Mouse (Mus musculus): ENCODE measurements at regions not wholly inside any gene's neighbourhood (a gene's known extent, or its start where the extent isn't known, plus 50 kb on each side); places are given as distances from the start of the nearest gene placed in this dataset.
"Not testable (repeated sequence)": the region's sequence is repeated elsewhere in the genome, so short reads cannot be mapped to it uniquely, and the experiment has no call there.

- no peak for DNase-seq (ENCODE audit: low spot score)
These were observed 570.8 kb upstream of the Smc2 start for GRCm38 (mm10) chr4:51868250-51868649.

- DNase-seq (ENCODE audit: low spot score): not testable (repeated sequence)
These were observed 570.3 kb upstream of the Smc2 start for GRCm38 (mm10) chr4:51868716-51869115.

DNA sequence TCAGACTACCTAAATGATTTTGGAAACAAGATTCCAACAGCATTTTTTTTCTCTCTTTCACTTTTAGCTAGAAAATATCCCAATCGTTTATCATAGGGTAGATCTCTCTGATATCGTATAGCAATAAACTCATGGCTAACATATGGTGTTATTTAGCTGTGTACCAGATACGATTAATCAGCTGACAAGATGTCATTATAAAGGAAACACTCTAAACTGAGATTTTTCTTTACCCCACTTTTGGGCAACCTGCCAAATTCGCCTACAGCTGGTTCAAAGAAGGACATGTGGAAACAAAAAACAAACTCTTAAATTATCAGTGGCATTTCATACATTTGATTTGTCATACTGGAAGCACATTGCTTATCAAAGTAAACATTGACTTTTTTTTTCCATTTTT lies 553.6 kb upstream of the Smc2 start:
- no peak for DNase-seq (ENCODE audit: low spot score)

DNA sequence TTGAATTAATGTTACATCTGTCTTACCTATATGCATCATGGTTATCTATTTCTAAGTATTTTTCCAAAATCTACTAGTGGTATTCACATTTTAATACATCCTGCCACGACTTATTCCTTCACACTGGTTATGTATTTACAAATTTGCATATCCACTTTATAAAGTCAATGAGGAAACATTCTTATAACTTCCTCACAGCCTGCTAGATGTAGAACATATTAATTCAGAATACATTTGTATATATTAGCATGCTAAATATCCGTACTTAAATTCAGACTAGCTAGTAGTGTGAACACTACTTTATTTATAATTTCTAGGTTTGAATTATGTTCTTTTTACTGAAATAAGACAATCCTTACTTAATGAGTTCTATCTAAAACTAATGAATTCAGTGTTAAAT lies 549.8 kb upstream of the Smc2 start:
- DNase-seq (ENCODE audit: low spot score): no peak

- DNase-seq (ENCODE audit: low spot score): no peak
These were observed 510.8 kb upstream of the Smc2 start for GRCm38 (mm10) chr4:51928245-51928644.

DNA sequence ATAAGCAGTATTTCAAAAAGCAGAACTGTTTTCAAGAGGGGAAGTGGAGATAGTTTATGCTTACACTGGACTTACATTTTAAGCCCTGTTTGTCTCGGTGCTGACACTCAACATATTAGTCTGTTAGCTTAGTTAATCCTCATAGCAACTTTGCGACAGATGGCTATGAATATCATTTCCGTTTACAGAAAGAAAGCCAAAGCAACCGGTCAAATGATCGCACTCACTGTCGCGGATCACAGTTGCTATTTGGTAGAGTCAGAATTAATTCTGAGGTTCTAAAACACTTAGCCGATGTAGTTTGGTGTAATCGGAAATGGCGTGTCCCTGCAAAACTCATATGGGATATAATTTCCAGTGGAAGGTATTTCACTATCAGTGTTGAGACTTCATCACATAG lies 469.3 kb upstream of the Smc2 start:
- DNase-seq (ENCODE audit: low spot score): peak; percentile 12

- DNase-seq (ENCODE audit: low spot score): no peak
These were observed 460.1 kb upstream of the Smc2 start for GRCm38 (mm10) chr4:51978962-51979361.

DNA sequence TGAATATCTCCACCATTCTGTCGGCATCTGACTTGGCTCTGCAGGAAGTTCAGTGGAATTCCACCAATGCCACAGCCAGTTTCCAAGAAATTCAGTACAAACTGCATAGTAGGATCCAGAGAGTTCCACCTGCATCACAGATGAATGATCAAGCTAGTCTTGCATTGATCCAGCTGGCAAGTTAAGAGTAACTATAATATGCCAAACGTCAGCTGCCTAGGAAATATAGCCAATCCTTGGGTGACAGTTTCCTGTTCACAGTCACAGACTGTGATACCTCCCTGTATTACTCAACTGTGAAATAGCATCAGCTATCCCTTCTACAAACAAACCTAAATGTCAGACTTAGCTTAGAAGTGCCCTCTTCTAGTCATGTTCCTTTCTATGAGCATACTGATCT lies 446.6 kb upstream of the Smc2 start:
- DNase-seq (ENCODE audit: low spot score): no peak

DNA sequence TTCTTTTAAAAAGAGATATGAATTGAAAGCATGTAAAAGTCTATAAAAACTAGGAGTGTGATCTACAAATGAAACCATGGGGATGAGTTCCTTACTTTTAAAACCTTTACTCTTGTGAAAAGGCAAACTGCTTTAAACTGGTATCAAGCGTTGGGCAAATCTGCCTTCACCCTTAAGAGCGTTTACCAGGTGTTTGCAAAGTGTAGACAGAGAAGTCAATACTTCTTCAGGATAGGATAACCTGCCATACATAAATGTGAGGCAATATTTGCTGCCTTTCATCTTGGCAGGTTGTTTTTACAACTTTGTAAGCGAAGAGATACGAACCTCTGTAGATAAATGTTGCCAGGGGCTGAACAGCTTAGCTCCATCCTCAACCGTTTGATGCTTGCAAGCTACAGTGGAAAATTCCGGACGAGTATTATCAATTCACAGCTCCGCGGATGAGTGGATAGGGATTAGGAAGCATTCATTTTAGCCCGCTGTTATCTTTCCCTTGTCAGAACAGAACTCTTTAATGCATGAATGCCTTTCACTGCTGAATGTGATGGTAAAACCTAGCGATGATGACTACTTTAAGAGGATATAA lies 402.2 kb upstream of the Smc2 start:
- DNase-seq (ENCODE audit: low spot score): no peak

DNA sequence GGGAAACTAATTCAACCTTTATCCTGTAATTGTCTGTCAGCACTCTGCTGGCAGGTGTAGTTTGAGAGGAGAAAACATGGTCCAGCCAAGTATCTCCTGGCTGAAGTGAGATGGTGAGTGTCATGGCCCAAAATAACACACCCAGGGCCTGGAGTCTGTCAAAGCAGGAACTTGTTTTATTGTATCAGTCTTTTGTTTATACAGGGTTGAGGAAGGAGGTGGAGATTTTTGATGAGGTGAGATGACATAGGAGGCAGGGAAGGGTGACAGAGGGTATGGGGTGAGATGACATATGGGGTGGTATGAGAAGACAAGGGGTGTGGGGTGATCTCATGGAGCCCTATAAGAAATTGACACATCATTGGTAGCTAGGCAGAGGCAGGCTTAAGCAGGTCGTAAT lies 395.6 kb upstream of the Smc2 start:
- no peak for DNase-seq (ENCODE audit: low spot score)

GRCm38 (mm10) chr4:52050948-52051347 lies 388.1 kb upstream of the Smc2 start:
- peak; percentile 5 for DNase-seq (ENCODE audit: low spot score)

DNA sequence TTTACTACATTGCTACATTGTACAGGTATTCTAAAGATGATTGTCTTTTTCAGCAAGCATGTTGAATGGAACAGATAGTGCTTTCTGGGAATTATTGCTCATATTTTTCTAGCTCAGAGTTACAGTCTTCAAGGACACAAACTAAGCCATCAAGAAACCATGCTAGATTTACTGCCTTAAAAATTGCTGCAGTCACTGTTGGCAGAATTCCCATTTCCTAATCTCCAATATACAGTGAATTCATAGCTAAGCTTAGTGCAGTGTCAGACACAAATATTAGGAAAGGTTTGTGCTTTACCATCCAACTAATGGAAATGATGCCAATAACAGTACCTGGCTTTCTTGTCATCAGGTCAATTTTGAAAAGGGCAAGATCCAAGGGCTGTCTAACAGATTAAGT lies 383.0 kb upstream of the Smc2 start:
- no peak for DNase-seq (ENCODE audit: low spot score)

DNA sequence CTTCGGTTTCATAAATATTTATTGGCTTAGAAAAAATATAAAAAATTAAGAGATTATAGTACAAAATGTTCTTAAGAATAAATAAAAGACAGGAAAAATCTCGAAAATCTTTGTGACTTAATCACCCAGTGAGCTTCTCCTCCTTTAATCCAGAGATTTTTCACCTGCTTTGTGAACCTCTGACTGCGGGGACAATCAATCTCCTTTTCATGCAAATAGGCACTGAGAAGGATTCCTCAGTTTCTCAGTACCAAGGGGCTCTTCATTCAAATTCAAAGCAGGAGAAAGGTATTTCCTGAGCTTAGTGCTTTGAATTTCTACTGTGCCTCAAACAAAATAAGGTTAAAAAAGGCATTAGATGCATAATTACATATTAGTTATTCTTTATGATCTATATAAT lies 379.0 kb upstream of the Smc2 start:
- DNase-seq (ENCODE audit: low spot score): no peak

GRCm38 (mm10) chr4:52099187-52099586 lies 339.9 kb upstream of the Smc2 start:
- DNase-seq (ENCODE audit: low spot score): peak; percentile 33

DNA sequence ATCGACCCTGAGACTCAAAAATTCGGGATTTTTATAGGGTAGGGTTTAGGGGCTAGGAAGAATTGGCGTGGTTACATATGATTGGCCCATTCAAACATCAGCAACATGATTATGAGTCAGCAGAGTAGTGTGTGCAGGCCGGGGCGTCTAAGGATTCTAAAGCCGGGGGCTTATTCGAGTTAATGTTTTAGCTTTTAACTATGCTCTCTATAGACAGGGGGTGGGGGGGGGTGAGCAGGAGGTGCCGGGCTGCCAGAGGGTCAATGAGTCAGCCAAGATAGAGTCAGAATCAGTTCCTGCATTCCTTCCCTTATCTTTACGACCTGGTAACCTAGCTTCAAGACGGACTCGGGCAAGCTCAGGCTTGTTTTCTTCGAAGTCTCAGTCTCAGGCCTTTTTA lies 333.2 kb upstream of the Smc2 start:
- DNase-seq (ENCODE audit: low spot score): no peak

DNA sequence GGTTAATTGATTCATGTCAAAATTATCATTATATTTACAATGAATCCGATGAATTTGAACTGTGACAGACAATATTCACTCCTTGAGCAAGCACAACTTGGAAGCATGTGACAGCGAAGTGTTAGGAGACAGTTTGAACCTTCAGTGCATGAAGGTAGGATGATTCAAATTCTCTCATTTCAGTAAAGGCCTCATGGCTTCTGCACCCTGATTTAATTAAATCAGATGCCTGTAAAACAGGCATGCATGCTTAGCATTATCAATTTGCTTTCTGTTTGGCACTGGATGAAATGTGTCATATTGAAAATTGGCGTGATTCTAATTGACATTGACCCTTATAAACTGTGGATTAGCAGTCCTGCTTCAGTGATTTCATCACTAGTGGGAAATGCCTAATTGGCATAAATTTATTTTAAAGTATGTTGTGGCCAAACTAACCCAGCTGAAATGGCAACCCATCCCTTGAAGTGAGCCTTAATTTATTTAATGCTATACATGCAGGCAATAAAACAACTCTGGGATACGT lies 321.2 kb upstream of the Smc2 start:
- no peak for DNase-seq (ENCODE audit: low spot score)

DNA sequence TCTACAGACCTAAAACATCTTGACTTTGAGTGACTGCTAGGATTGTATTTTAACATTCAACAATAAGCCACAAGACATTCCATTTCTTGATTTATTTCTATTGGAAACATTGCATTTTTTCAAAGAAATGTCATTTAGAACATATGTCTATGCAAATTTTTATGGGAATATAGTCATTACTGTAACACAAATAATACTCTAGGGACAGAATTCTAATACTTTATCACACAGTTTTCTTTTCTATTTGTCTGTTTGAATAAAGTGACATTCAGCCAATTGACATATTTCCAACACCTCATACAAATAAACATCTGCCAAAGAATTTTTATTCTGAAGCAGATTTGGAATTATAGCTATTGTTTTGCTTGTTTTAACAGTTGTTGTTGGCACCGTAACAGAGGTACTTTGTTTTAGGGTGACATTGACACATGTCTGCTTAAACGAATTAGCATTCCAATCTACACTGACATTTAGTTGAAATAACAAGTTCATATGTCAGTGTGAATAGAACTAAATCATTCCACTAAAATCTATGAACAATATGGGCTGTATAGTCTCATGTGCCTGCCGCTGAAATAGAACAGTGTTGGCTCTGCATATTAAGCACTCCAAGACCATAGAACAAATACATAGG lies 320.5 kb upstream of the Smc2 start:
- DNase-seq (ENCODE audit: low spot score): peak; percentile 29

GRCm38 (mm10) chr4:52152565-52153164 lies 286.4 kb upstream of the Smc2 start:
- peak; percentile 5 for DNase-seq (ENCODE audit: low spot score)

DNA sequence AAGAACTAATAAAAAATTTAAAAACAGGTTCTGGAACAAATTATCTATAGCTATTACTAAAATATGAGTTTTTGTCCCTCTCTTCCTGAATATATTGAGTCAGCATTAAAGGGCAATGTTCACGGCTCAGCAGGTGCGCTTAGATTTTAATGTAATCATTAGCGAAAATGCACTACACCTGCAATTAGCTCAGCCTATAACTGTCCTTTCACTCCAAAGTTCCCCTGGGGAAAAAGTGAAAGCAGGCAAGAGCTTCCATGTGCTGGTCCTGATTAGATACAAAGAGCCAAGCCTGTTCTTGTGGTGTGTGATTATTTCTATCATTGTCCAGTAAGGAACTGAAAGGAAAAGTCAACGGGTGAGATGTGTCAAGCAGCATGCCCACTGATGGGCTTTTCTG lies 262.8 kb upstream of the Smc2 start:
- DNase-seq (ENCODE audit: low spot score): no peak

- no peak for DNase-seq (ENCODE audit: low spot score)
These were observed 241.3 kb upstream of the Smc2 start for GRCm38 (mm10) chr4:52197777-52198176.

DNA sequence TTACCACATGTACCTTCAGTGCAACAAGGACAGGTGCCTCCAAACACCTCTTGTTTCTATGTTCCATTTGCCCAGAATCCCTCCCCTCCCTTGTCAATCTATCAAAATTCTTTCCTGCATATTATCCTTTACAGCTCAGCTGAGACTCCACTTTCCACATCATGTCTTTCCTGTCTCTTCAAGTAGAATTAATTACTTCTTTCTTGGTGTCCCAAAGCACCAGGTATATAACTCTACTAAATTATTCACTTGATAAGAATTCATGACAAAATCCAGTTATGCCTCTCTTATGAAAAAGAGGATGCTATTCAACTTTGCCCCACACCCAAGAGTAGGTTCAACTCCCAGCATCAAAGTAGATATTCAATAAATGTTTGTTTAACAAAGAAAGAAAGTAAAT lies 228.4 kb upstream of the Smc2 start:
- no peak for DNase-seq (ENCODE audit: low spot score)

DNA sequence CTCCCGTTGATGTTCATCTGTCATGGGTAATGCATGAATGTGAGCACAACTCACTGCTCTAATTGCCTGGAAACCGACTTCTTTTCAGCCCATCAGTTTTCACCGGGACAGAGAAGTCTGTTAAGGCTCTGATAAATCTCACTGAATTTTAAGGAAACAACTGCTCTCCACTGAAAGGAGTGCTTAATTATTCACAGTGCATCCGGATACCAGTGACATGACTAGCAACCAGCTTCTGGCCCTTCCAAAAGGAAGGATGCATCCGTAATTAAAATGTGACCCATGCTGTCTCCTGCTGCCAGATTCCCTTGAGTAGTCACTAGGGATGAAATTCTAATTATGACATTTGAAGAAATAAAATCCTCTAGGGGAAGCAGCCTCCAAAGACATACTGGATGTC lies 228.0 kb upstream of the Smc2 start:
- DNase-seq (ENCODE audit: low spot score): no peak

DNA sequence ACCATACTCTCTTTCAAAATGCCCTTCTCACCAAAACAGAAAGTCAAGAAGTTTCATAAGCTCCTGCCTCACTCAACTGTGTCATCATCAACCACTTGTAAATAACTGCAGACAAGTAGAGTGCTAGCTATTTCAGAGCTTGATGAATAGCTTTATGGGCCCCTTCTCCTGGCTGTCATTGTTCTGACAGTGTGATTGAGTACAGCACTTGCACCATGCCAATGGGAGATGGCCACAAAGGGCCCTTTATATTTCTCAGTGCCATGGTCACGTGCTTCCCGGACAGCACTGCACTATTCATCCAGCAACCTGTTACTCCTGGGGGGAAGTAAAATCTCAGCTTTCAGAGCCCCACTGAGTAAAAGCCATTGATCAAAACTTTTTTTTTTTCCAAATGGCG lies 225.7 kb upstream of the Smc2 start:
- DNase-seq (ENCODE audit: low spot score): no peak

Measured in layer of hippocampus, adult 9-10 months (tissue).